Mouse (Mus musculus): ENCODE data around the gene Enpp6.

Gene Enpp6

GRCm38 (mm10) chr8:47008220-47008773 lies 21.6 kb downstream of the Enpp6 start:
- Histone ChIP-seq H3K4me3 (replicated peaks; ENCODE audit: low read length) (no peak overlapping the region), H3K9me3 (ENCODE audit: low read length) (no peaks in the 10 kb centered on the region), H3K36me3 (ENCODE audit: insufficient read depth, low read length) (no peaks in the 10 kb centered on the region), H3K27me3 (ENCODE audit: insufficient read depth, low read length) (no peaks in the 10 kb centered on the region), H3K4me1 (replicated peaks; ENCODE audit: low read depth, low read length) (no peaks in the 10 kb centered on the region)
- TF ChIP-seq NANOG (IDR thresholded peaks at IDR 0.05; ENCODE audit: borderline replicate concordance, low read length) (no peak), CTCF (conservative IDR thresholded peaks at IDR 0.05; ENCODE audit: low read length) (no peak), POU5F1 (IDR thresholded peaks at IDR 0.05; ENCODE audit: borderline replicate concordance, low read length) (no peak)

GRCm38 (mm10) chr8:47016268-47016946 lies 29.7 kb downstream of the Enpp6 start:
- no peaks in the 10 kb centered on the region for H3K9me3 ChIP-seq (ENCODE audit: low read length)
- no peak for TF ChIP-seq POU5F1 (IDR thresholded peaks at IDR 0.05; ENCODE audit: borderline replicate concordance, low read length)
- peak; percentile 54 for TF ChIP-seq CTCF (conservative IDR thresholded peaks at IDR 0.05; ENCODE audit: low read length)
- H3K27me3 ChIP-seq (ENCODE audit: insufficient read depth, low read length): peaks cover 20% of the 10 kb centered on the region; the same call in 1 of the 2 replicates
- H3K36me3 ChIP-seq (ENCODE audit: insufficient read depth, low read length): no peaks in the 10 kb centered on the region
- no peaks in the 10 kb centered on the region for H3K4me1 ChIP-seq (replicated peaks; ENCODE audit: low read depth, low read length)
- H3K4me3 ChIP-seq (replicated peaks; ENCODE audit: low read length): no peak overlapping the region

GRCm38 (mm10) chr8:47021135-47021555 lies 34.5 kb downstream of the Enpp6 start:
- TF ChIP-seq POU5F1 (IDR thresholded peaks at IDR 0.05; ENCODE audit: borderline replicate concordance, low read length) (no peak), CTCF (conservative IDR thresholded peaks at IDR 0.05; ENCODE audit: low read length) (no peak), NANOG (IDR thresholded peaks at IDR 0.05; ENCODE audit: borderline replicate concordance, low read length) (no peak)
- Histone ChIP-seq H3K36me3 (ENCODE audit: insufficient read depth, low read length) (no peaks in the 10 kb centered on the region), H3K27me3 (ENCODE audit: insufficient read depth, low read length) (0 out of 2 replicates have a peak, but pooled peaks cover 6% of the 10 kb centered on the region), H3K4me3 (replicated peaks; ENCODE audit: low read length) (no peak overlapping the region), H3K9me3 (ENCODE audit: low read length) (no peaks in the 10 kb centered on the region), H3K4me1 (replicated peaks; ENCODE audit: low read depth, low read length) (no peaks in the 10 kb centered on the region)

GRCm38 (mm10) chr8:47024612-47025011 lies 37.9 kb downstream of the Enpp6 start:
- H3K4me1 ChIP-seq (replicated peaks; ENCODE audit: low read depth, low read length): no peaks in the 10 kb centered on the region
- TF ChIP-seq CTCF (conservative IDR thresholded peaks at IDR 0.05; ENCODE audit: low read length) (no peak), NANOG (IDR thresholded peaks at IDR 0.05; ENCODE audit: borderline replicate concordance, low read length) (no peak), POU5F1 (IDR thresholded peaks at IDR 0.05; ENCODE audit: borderline replicate concordance, low read length) (no peak)
- no peak overlapping the region for H3K4me3 ChIP-seq (replicated peaks; ENCODE audit: low read length)
- no peaks in the 10 kb centered on the region for H3K36me3 ChIP-seq (ENCODE audit: insufficient read depth, low read length)
- 0 out of 2 replicates have a peak, but pooled peaks cover 3% of the 10 kb centered on the region for H3K27me3 ChIP-seq (ENCODE audit: insufficient read depth, low read length)
- H3K9me3 ChIP-seq (ENCODE audit: low read length): peaks cover 4% of the 10 kb centered on the region

- Histone ChIP-seq H3K36me3 (ENCODE audit: insufficient read depth, low read length) (no peaks in the 10 kb centered on the region), H3K27me3 (ENCODE audit: insufficient read depth, low read length) (no peaks in the 10 kb centered on the region), H3K9me3 (ENCODE audit: low read length) (peaks cover 4% of the 10 kb centered on the region), H3K4me1 (replicated peaks; ENCODE audit: low read depth, low read length) (no peaks in the 10 kb centered on the region), H3K4me3 (replicated peaks; ENCODE audit: low read length) (no peak overlapping the region)
- TF ChIP-seq NANOG (IDR thresholded peaks at IDR 0.05; ENCODE audit: borderline replicate concordance, low read length): no peak
- no peak for TF ChIP-seq POU5F1 (IDR thresholded peaks at IDR 0.05; ENCODE audit: borderline replicate concordance, low read length)
- TF ChIP-seq CTCF (conservative IDR thresholded peaks at IDR 0.05; ENCODE audit: low read length): no peak
These were observed 40.3 kb downstream of the Enpp6 start for GRCm38 (mm10) chr8:47026841-47027490.

- Histone ChIP-seq H3K4me3 (replicated peaks; ENCODE audit: low read length) (no peak overlapping the region), H3K4me1 (replicated peaks; ENCODE audit: low read depth, low read length) (no peaks in the 10 kb centered on the region), H3K36me3 (ENCODE audit: insufficient read depth, low read length) (no peaks in the 10 kb centered on the region), H3K27me3 (ENCODE audit: insufficient read depth, low read length) (no peaks in the 10 kb centered on the region), H3K9me3 (ENCODE audit: low read length) (peaks cover 4% of the 10 kb centered on the region)
- TF ChIP-seq POU5F1 (IDR thresholded peaks at IDR 0.05; ENCODE audit: borderline replicate concordance, low read length) (no peak), CTCF (conservative IDR thresholded peaks at IDR 0.05; ENCODE audit: low read length) (no peak), NANOG (IDR thresholded peaks at IDR 0.05; ENCODE audit: borderline replicate concordance, low read length) (no peak)
These were observed 41.8 kb downstream of the Enpp6 start for GRCm38 (mm10) chr8:47028474-47028873.

GRCm38 (mm10) chr8:47030321-47030720 lies 43.6 kb downstream of the Enpp6 start:
- no peak for TF ChIP-seq NANOG (IDR thresholded peaks at IDR 0.05; ENCODE audit: borderline replicate concordance, low read length)
- TF ChIP-seq POU5F1 (IDR thresholded peaks at IDR 0.05; ENCODE audit: borderline replicate concordance, low read length): no peak
- no peak for TF ChIP-seq CTCF (conservative IDR thresholded peaks at IDR 0.05; ENCODE audit: low read length)
- no peaks in the 10 kb centered on the region for H3K27me3 ChIP-seq (ENCODE audit: insufficient read depth, low read length)
- H3K4me3 ChIP-seq (replicated peaks; ENCODE audit: low read length): no peak overlapping the region
- no peaks in the 10 kb centered on the region for H3K36me3 ChIP-seq (ENCODE audit: insufficient read depth, low read length)
- H3K9me3 ChIP-seq (ENCODE audit: low read length): peaks cover 4% of the 10 kb centered on the region
- no peaks in the 10 kb centered on the region for H3K4me1 ChIP-seq (replicated peaks; ENCODE audit: low read depth, low read length)

- no peak for TF ChIP-seq POU5F1 (IDR thresholded peaks at IDR 0.05; ENCODE audit: borderline replicate concordance, low read length)
- no peak for TF ChIP-seq NANOG (IDR thresholded peaks at IDR 0.05; ENCODE audit: borderline replicate concordance, low read length)
- no peak for TF ChIP-seq CTCF (conservative IDR thresholded peaks at IDR 0.05; ENCODE audit: low read length)
- H3K27me3 ChIP-seq (ENCODE audit: insufficient read depth, low read length): no peaks in the 10 kb centered on the region
- H3K4me3 ChIP-seq (replicated peaks; ENCODE audit: low read length): no peak overlapping the region
- H3K36me3 ChIP-seq (ENCODE audit: insufficient read depth, low read length): no peaks in the 10 kb centered on the region
- no peaks in the 10 kb centered on the region for H3K4me1 ChIP-seq (replicated peaks; ENCODE audit: low read depth, low read length)
- H3K9me3 ChIP-seq (ENCODE audit: low read length): peaks cover 4% of the 10 kb centered on the region
These were observed 45.4 kb downstream of the Enpp6 start for GRCm38 (mm10) chr8:47032081-47032480.
